Mouse (Mus musculus) spleen, adult 2 months (tissue): ENCODE data around the gene Hmgn1.

Experiments
- CTCF ChIP-seq: fragments of 200-500 bp; IDR thresholded peaks from 2 replicates; pipeline ENCODE4 v1.5.1; 2011; ENCODE audit warnings: mild to moderate bottlenecking, inconsistent platforms; ENCODE audit not compliant: insufficient read depth, insufficient read length, insufficient replicate concordance; ENCODE audit errors: extremely low read depth
- POLR2A ChIP-seq: fragments of 200-500 bp; IDR thresholded peaks from 2 replicates; pipeline ENCODE4 v1.6.1; 2011; ENCODE audit warnings: low read depth, low read length, inconsistent platforms

GRCm38 (mm10) chr16:96083179-96083646, 44.3 kb downstream of the Hmgn1 start:
- TF ChIP-seq POLR2A (no peak), CTCF (no peak)
